Mouse (Mus musculus) hindbrain, embryonic 13.5 days (tissue): Measurements from ENCODE around the gene Tgif2. TPM values are rescaled to one million over a fixed set of nuclear protein-coding genes. Genes with fewer than 3 reads are reported as not detected.

ENCODE experiments used
- ATAC-seq: fragments of 200-750 bp; cut with Nextera tagmentation; 2 replicates; pipeline ENCODE4 v1.8.0; 2017; ENCODE audit warnings: moderate TSS enrichment; ENCODE audit not compliant: low FRiP score
- H3K27ac ChIP-seq: fragments of 300-500 bp; sonication (generic); 2 replicates; pipeline ENCODE4 v1.5.1; 2015; ENCODE audit warnings: inconsistent platforms, mild to moderate bottlenecking, moderate library complexity
- H3K27me3 ChIP-seq: fragments of 300-500 bp; sonication (generic); 2 replicates; pipeline ENCODE4 v1.6.1; 2015; ENCODE audit warnings: mild to moderate bottlenecking, inconsistent platforms
- H3K36me3 ChIP-seq: fragments of 300-500 bp; sonication (generic); 2 replicates; pipeline ENCODE4 v1.6.1; 2015; ENCODE audit warnings: mild to moderate bottlenecking, inconsistent platforms
- H3K4me1 ChIP-seq: fragments of 300-500 bp; sonication (generic); replicated peaks from 2 replicates; pipeline ENCODE4 v1.6.1; 2015; ENCODE audit warnings: inconsistent platforms
- H3K4me2 ChIP-seq: fragments of 300-500 bp; sonication (generic); 2 replicates; pipeline ENCODE4 v1.6.1; 2015; ENCODE audit warnings: inconsistent platforms, mild to moderate bottlenecking, moderate library complexity
- H3K4me3 ChIP-seq: fragments of 300-500 bp; sonication (generic); 2 replicates; pipeline ENCODE4 v1.5.1; 2015; ENCODE audit warnings: mild to moderate bottlenecking, inconsistent platforms
- H3K9ac ChIP-seq: fragments of 300-500 bp; sonication (generic); 2 replicates; pipeline ENCODE4 v1.6.1; 2015; ENCODE audit warnings: mild to moderate bottlenecking, inconsistent platforms
- H3K9me3 ChIP-seq: fragments of 300-500 bp; sonication (generic); 2 replicates; pipeline ENCODE4 v1.6.1; 2016; ENCODE audit warnings: inconsistent platforms
- WGBS: fragments of 180-500 bp; shearing (Covaris S2); methylation state at CpG from one replicate; pipeline ENCODE4 v1.1.7; 2015; 5-methylcytosine and 5-hydroxymethylcytosine counted together
- polyA plus RNA-seq: library from polyadenylated mRNA; unstranded; fragments of >200 nt; fragmentation: Nextera tagmentation; extraction: Ambion mirVana; gene quantifications from 2 replicates; pipeline ENCODE4 v1.2.1, GENCODE M21; 2015

Gene Tgif2
- polyA plus RNA-seq, 1 experiment from 2014 or later: 28.6 TPM

DNA sequence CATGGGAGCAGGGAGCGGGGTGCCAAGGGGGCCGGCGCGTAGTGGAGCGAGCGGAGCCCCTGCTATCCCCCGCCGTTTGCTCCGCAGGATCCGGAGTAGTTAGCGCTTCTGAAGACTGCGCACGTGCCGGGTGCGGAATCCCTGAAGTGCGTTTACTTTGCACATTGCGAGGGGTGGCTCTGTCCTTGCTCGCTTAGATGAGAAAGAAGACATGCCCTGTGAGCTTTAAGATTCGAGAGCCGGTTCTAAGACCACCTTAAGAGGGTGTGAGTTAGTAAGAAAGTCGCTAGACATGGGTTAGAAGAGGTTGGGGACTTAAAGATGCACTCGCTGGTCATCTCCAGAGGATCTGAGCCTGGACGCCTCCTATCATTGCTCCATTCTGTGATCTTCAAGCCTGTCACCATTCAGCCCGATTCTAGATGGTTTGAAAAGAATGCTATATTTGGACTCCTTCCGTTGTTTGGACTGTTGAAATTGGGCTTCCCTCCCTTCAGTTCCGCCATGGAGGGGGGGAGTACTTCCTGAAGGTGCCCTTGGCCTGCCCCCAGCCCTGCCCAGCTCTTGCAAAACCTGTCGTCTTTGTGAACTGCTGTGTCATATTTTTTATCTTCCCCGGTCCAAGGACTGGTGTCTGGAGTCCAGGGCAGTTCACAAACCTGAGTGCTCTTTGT, 23.8 kb downstream of the Tgif2 start:
- Histone ChIP-seq H3K36me3 (peaks cover 37% of the 10 kb centered on the region), H3K4me1 (peaks cover 33% of the 10 kb centered on the region), H3K4me3 (peak overlapping the region; percentile 97), H3K9ac (peak overlapping the region; percentile 97), H3K27me3 (no peaks in the 10 kb centered on the region), H3K9me3 (no peaks in the 10 kb centered on the region), H3K4me2 (peak overlapping the region; percentile 96), H3K27ac (peak overlapping the region; percentile 97)
- 3% methylated on average over 28 of the region's 28 CpGs for WGBS
- ATAC-seq: no peak; the same call in 1 of the 2 replicates

DNA sequence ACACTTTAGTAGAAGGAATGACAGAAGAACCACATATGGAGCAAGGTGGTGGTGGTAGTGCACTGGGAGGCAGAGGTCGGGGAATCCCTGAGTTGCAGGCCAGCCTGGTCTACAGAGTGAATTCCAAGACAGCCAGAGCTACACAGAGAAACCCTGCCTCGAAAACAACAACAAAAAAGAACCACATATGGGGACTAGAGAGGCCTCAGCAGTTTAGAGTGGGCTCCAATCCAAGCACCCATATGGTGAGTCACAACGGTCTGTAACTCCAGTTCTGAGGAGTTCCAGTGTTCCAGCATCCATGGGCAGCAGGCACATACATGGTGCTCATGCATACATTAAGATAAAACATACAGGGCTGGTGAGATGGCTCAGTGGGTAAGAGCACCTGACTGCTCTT, 24.7 kb downstream of the Tgif2 start:
- Histone ChIP-seq H3K4me1 (peaks cover 29% of the 10 kb centered on the region), H3K27me3 (no peaks in the 10 kb centered on the region), H3K36me3 (peaks cover 41% of the 10 kb centered on the region), H3K9me3 (no peaks in the 10 kb centered on the region), H3K4me2 (peak overlapping the region; percentile 96), H3K4me3 (peak overlapping the region; percentile 97; the same call in 1 of the 2 replicates), H3K27ac (no peak overlapping the region), H3K9ac (peak overlapping the region; percentile 97)
- no peak for ATAC-seq
- 87% methylated on average over 3 of the region's 3 CpGs for WGBS

DNA sequence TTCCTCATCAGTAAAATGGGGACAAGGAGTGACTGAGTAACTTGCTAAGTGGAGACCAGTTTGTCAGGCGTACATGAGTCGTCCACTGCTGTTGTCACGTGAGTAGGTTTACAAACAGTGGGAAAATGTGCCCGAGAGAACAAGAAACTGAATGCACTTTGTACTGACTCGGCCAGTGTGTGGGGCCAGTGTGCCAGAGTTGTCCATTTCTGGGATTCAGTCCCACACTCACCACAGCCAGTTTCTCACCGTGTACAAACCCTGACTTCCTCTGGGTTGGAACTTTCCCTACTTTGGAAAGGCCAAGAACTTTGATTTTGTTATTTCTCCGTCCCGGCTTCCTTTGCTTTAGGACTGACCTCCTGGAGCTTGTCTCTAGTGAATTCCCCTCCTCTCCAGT, 29.2 kb downstream of the Tgif2 start:
- Histone ChIP-seq H3K27ac (no peak overlapping the region), H3K4me1 (peaks cover 7% of the 10 kb centered on the region), H3K36me3 (peaks cover 86% of the 10 kb centered on the region), H3K4me3 (no peak overlapping the region), H3K9ac (no peak overlapping the region), H3K9me3 (no peaks in the 10 kb centered on the region), H3K27me3 (no peaks in the 10 kb centered on the region), H3K4me2 (no peak overlapping the region)
- WGBS: 86% methylated on average over 8 of the region's 8 CpGs
- no peak for ATAC-seq

DNA sequence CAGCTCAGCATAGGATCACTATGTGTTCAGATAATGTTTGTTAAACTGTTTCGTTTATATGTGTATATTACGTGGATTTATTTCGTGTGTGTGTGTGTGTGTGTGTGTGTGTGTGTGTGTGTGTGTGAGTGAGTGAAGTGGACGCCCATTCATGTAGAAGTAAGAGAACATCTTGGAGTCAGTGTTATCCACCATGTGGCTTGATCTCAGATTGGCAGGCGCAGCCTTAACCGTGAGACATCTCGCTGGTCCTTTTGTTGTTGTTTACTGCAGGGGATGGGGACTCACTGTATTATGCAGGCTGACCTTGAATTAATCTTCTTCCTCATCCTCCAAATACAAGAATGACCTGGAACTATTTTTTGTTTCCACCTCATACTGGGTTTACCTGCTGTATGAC, 29.7 kb downstream of the Tgif2 start:
- Histone ChIP-seq H3K9ac (no peak overlapping the region), H3K36me3 (peaks cover 91% of the 10 kb centered on the region), H3K9me3 (no peaks in the 10 kb centered on the region), H3K27me3 (no peaks in the 10 kb centered on the region), H3K4me1 (peaks cover 1% of the 10 kb centered on the region; the same call in 1 of the 2 replicates), H3K4me3 (no peak overlapping the region), H3K4me2 (no peak overlapping the region), H3K27ac (no peak overlapping the region)
- no peak for ATAC-seq
- WGBS: 93% methylated on average over 7 of the region's 7 CpGs

DNA sequence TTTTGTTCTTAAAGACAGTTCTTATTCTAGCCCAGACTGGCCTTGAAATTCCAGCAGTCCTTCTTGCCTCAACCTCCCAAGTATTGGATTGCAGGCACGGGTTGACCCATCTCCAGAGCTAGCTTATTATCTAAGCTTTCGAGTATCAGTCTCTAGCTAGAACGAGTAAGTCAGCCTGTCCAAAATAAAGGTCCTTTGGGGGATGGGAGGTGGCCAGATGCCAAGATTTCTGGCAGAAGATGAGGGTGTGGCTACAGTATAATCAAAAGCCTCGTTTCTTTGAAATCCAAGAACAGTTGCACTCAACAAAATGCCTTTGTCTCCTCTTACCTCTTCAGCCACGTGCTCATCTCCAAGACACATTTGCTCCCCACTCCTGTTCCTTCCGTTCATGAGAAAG, 30.7 kb downstream of the Tgif2 start:
- no peak for ATAC-seq
- H3K27ac ChIP-seq: no peak overlapping the region

DNA sequence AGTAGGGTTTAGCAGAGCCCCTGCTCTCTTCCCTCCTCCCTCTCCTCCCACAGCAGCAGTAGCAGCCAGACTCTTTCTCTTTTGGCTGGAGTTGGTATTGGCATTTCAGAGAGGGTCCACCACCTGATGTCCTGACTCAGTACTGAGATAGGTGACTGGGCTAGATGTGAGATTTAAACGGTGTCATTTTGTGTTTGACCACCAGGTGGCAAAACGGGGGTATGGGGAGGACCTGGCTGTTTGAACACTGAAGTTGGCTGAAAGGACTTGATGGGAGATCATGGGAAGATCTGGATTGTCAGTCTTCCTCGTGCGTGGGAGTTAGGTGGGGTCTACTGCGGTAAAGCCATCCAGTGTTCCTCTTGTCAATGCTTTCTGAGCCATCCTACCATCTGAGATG, 33.8 kb downstream of the Tgif2 start:
- Histone ChIP-seq H3K27ac (no peak overlapping the region), H3K36me3 (peaks cover 69% of the 10 kb centered on the region), H3K9me3 (no peaks in the 10 kb centered on the region), H3K9ac (no peak overlapping the region), H3K27me3 (no peaks in the 10 kb centered on the region), H3K4me3 (no peak overlapping the region), H3K4me2 (no peak overlapping the region), H3K4me1 (no peaks in the 10 kb centered on the region)
- ATAC-seq: no peak
- WGBS: 31% methylated on average over 5 of the region's 5 CpGs

More for the DNA sequence above, 30.7 kb downstream of the Tgif2 start:
- H3K9ac ChIP-seq: no peak overlapping the region
- peaks cover 98% of the 10 kb centered on the region for H3K36me3 ChIP-seq
- H3K4me3 ChIP-seq: no peak overlapping the region
- no peaks in the 10 kb centered on the region for H3K9me3 ChIP-seq
- 63% methylated on average over 6 of the region's 6 CpGs for WGBS
- no peak overlapping the region for H3K4me2 ChIP-seq
- H3K4me1 ChIP-seq: no peaks in the 10 kb centered on the region
- H3K27me3 ChIP-seq: no peaks in the 10 kb centered on the region

DNA sequence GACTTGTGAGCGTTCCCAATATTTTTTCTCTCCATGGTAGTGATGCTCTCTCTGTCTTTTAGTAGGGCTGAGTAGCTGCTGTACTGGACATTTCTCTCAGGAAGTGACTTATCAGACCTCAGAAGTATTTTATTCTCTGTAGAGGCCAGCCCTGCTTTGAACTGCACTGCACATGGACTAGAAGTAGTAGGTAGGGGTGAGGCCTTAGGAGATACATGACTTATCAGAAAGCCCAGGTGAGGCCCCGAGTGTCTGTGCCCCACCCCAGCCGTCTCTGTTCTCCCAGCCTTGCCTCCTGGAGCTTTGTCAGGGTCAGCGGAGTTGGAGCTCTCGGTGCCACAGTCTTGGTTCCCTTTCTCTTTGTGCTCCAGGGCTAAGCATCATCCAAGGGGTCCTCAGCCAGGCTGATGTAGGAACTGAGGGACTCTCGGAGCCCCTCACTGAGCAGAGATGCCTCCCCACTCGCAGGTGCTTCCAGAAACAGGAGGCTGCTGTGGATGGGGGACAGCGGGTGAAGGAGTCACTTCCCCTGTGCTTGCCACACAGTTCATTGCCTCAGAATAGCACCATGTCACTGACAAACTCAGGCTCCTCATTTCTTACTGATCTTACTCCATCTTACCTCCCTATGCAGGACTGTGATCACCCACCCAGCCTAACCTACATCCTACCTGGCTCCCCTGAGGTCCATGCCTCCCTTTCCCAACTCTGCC, 34.4 kb downstream of the Tgif2 start:
- Histone ChIP-seq H3K27me3 (no peaks in the 10 kb centered on the region), H3K4me3 (no peak overlapping the region), H3K36me3 (peaks cover 63% of the 10 kb centered on the region), H3K9me3 (no peaks in the 10 kb centered on the region), H3K27ac (no peak overlapping the region), H3K4me1 (no peaks in the 10 kb centered on the region), H3K9ac (no peak overlapping the region), H3K4me2 (no peak overlapping the region)
- no peak for ATAC-seq
- 90% methylated on average over 8 of the region's 8 CpGs for WGBS

DNA sequence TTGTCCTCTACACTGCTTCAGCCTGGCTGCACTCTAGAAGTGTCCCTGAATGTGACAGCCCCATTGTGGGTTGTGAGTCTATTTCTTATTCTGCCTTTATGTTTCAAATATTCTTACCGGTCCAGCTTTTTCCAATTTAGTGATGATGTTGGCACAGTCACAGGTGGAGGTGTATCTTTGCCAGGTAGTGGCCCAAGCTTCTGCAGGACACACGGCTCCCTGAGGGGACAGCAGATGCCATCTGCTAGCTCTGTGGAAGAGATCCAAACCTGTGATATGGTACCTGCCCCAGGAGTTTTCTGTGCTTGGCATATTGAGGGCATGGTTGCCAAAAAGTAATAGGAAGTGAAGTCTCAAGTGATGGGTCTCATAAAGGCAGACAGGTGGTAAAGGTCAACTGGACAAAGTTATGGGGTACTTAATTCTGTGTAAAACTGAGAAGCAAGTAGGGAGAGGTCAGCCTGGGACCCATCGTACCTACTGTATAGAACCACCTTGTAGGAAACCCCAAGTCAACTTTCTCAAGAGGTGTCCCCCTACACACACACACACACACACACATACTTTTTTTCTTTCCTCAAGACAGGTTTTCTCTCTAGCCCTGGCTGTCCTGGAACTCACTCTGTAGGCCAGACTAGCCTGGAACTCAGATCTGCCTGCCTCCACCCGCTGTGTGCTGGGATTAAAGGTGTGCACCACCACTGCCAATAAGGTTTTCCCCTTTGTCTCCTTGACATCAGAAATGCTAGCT, 35.1 kb downstream of the Tgif2 start:
- H3K4me3 ChIP-seq: no peak overlapping the region
- H3K4me1 ChIP-seq: no peaks in the 10 kb centered on the region
- 95% methylated on average over 4 of the region's 4 CpGs for WGBS
- peaks cover 57% of the 10 kb centered on the region for H3K36me3 ChIP-seq
- no peak for ATAC-seq
- no peak overlapping the region for H3K9ac ChIP-seq
- H3K9me3 ChIP-seq: no peaks in the 10 kb centered on the region
- no peak overlapping the region for H3K4me2 ChIP-seq
- no peak overlapping the region for H3K27ac ChIP-seq
- H3K27me3 ChIP-seq: no peaks in the 10 kb centered on the region

DNA sequence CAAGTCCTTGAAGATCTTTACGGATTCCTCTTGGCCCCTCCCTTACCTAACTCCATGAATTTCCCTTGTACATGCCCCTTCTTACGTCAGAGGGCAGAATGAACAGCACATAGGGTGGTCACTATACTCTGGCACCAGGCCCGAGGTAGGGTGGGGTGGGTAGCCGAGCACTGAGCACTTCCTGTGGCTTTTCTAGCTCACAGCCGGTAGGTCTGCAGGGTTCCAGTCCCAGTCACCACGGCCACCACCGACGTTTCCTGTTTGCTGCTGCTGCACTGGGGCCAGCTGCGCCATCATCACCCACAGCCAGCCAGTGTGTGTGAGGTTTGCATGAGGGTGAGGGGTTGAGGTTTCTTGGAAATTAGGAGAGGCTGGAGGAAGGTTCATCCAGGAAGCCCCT, 37.9 kb downstream of the Tgif2 start:
- no peaks in the 10 kb centered on the region for H3K27me3 ChIP-seq
- no peak overlapping the region for H3K4me3 ChIP-seq
- H3K36me3 ChIP-seq: peaks cover 29% of the 10 kb centered on the region
- 71% methylated on average over 9 of the region's 9 CpGs for WGBS
- no peak overlapping the region for H3K27ac ChIP-seq
- no peaks in the 10 kb centered on the region for H3K9me3 ChIP-seq
- no peak for ATAC-seq
- no peak overlapping the region for H3K9ac ChIP-seq
- no peak overlapping the region for H3K4me2 ChIP-seq
- no peaks in the 10 kb centered on the region for H3K4me1 ChIP-seq

DNA sequence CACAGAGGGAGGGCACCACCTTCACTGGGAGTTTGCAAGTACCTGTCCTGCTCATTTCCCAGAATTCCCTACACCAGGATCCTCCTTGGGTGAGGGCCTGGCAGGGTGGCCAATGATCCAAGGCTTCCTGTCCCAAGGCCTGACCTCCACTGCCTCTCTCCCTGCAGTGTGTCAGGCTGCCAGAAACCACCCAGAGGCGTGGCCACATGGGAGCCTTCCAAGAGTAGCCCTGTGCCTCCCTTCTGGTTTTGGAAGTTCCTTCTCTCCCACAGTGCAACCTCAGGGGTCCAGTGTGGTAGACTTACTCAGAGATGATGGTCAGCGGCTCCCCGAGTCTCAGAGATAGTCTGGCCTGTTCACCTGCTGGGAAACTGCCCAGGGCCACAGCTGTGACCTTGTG, 39.7 kb downstream of the Tgif2 start:
- Histone ChIP-seq H3K36me3 (peaks cover 11% of the 10 kb centered on the region), H3K27me3 (no peaks in the 10 kb centered on the region), H3K9me3 (no peaks in the 10 kb centered on the region), H3K27ac (no peak overlapping the region), H3K4me3 (no peak overlapping the region), H3K4me1 (no peaks in the 10 kb centered on the region), H3K4me2 (no peak overlapping the region), H3K9ac (no peak overlapping the region)
- no peak for ATAC-seq
- 87% methylated on average over 3 of the region's 3 CpGs for WGBS

DNA sequence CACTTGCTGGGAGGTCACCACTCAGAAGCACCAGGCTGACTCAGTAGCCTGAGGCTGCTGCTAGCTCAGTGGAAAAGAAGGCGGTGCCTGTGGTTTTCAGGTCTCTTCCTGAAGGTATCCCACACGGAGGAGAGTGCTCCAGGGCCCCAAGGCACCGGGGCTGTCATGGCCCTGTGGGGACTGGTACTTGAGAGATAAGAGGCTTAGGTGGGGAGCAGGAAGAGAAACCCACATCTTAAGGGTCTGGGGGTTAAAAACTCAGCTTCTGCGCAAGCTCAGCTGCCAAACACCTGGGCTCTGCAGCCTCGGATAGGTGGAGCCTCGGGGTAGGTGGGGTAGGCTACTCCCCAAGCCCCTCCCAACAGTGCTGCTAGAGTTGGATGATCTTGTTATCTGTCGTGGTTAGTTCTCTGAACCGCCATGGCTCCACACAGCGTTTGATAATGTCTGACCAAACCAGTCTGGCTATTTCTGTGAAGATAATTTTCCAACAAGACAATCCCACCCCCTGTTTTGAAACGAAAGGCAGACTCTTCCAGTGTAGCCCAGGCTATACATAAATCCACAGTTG, 42.7 kb downstream of the Tgif2 start:
- Histone ChIP-seq H3K27me3 (no peaks in the 10 kb centered on the region), H3K9ac (no peak overlapping the region), H3K4me1 (no peaks in the 10 kb centered on the region), H3K9me3 (no peaks in the 10 kb centered on the region), H3K27ac (no peak overlapping the region), H3K36me3 (no peaks in the 10 kb centered on the region), H3K4me3 (no peak overlapping the region), H3K4me2 (no peak overlapping the region)
- WGBS: 50% methylated on average over 10 of the region's 10 CpGs
- no peak for ATAC-seq
